Mouse (Mus musculus) bone marrow macrophage, adult 2 months (primary cell): ENCODE results near the gene Ripk3.

Experiments
- CTCF ChIP-seq: IDR thresholded peaks from 2 replicates; pipeline ENCODE4 v1.5.1; 2012; ENCODE audit warnings: low read depth, mild to moderate bottlenecking, low read length, moderate library complexity
- POLR2A ChIP-seq: IDR thresholded peaks from 2 replicates; pipeline ENCODE4 v1.6.1; 2012; ENCODE audit warnings: mild to moderate bottlenecking, low read depth, low read length, borderline replicate concordance

DNA sequence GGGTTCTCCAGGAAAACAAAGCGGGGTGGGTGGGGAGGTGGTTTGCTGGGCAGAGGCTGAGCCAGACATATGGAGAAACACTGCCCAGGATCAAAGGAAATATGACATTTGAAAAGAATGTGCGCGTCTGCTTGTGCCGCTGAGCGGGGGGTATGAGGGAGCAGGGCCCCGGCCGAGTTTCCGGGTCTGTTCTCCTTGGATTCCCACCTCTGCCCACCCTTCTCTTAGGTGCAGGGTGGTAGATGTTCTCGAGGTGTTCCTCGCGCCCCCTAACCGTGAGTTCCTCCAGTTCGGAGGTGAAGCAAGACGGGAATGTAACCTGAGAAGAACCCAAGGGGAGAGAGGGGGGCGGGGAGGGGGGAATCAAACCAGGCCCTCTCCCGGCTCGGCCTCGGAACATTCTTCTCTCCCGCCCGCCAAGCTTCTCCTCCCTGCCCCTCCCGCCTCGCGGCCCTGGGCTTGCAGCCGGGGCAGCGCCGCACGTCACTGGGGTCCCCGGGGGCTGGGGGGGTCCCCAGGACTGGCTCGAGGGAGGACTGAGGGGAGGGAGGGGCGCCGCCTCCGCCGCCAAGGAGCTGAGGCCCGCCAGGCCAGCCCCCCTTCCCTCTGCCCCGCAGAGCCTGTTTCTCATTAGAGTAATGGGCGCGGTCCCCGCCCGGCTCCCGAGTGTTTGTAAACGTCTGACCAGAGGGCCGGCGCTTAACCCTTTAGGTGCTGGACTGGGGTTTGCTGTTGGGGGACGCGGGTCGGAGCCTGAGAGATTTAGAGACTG lies 34.5 kb upstream of the Ripk3 start, which contains the start of gene Nfatc4:
- TF ChIP-seq CTCF, result no peak
- TF ChIP-seq POLR2A, result no peak
